Comparison of ENCODE assay signal across 30 mouse cellular contexts in the genomic region with DNA sequence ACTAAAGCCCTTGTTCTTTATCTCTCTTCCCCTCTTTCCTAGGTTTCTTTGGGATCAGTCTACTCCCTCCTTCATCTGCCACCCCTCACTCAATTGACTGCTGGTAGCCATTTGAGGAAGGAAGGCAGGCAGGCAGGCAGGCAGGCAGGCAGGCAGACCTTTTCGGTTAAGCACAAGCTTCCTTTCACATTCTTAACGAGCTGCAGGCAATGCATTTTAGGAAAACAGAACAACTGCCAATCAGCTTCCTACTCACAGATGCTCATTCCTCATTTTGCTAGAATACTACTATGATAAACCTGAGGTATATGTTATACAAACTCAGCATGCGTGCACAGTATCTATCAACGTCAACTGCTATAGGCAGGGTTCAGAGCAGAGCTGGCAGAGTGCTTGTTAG. TPM values are rescaled to one million over a fixed set of nuclear protein-coding genes. Genes with fewer than 3 reads are reported as not detected.
A peak's percentile ranks its signal among the peaks of the same experiment; 100 is the strongest.
DNase-seq lines count a peak whose midpoint lies in the region; ATAC-seq lines count a peak whose summit lies in the region.
"Had no signal": no experiment of that assay in that cellular context is flagged by ENCODE, and none has a peak within 500 bp of the region (broad histone marks: within the 10 kb centered on the region; RNA-seq: fewer than 3 reads in every experiment).

No protein-coding gene starts in this region.

- H3K9me3 ChIP-seq in liver, embryonic 15.5 days (replicated peaks): no peaks in the 10 kb centered on the region
- H3K9me3 ChIP-seq: embryonic facial prominence, embryonic 10.5 days; heart, embryonic 10.5 days; hindbrain, embryonic 10.5 days; intestine, embryonic 15.5 days; limb, embryonic 12.5 days; lung, embryonic 15.5 days; midbrain, embryonic 10.5 days; neural tube, embryonic 13.5 days had no signal

- H3K9ac ChIP-seq in liver, embryonic 15.5 days: no peak overlapping the region
- H3K9ac ChIP-seq: intestine, embryonic 15.5 days; limb, embryonic 12.5 days; liver, embryonic 14.5 days; lung, embryonic 15.5 days; neural tube, embryonic 13.5 days had no signal

- H3K4me1 ChIP-seq in liver, embryonic 15.5 days (replicated peaks): peaks cover 11% of the 10 kb centered on the region; the same call in 1 of the 2 replicates
- H3K4me1 ChIP-seq: embryonic facial prominence, embryonic 10.5 days; heart, embryonic 10.5 days; hindbrain, embryonic 10.5 days; intestine, embryonic 15.5 days; limb, embryonic 12.5 days; lung, embryonic 15.5 days; midbrain, embryonic 10.5 days; neural tube, embryonic 13.5 days had no signal

- no peak for ATAC-seq in liver, embryonic 15.5 days (ENCODE audit: insufficient read depth)
- peak; percentile 18 to 57; a peak in 1 of 4 replicates for ATAC-seq in hematopoietic stem cell, adult 5-6 weeks (replicated peaks in 1 of 2; ENCODE audit: insufficient read depth in 1 of 2, low FRiP score in 2 of 2, low TSS enrichment in 1 of 2, low read depth in 1 of 2, poor library complexity in 2 of 2, severe bottlenecking in 2 of 2)
- ATAC-seq: forebrain, embryonic 16.5 days; hindbrain, embryonic 16.5 days; intestine, embryonic 15.5 days; midbrain, embryonic 16.5 days had no signal

- H3K27me3 ChIP-seq in liver, embryonic 15.5 days: no peaks in the 10 kb centered on the region
- H3K27me3 ChIP-seq: intestine, embryonic 15.5 days; limb, embryonic 12.5 days; lung, embryonic 15.5 days; neural tube, embryonic 13.5 days had no signal

- 0 out of 2 replicates have a peak overlapping the region, but pooled peaks have one; percentile 2 for H3K27ac ChIP-seq in liver, embryonic 15.5 days (replicated peaks)
- H3K27ac ChIP-seq: embryonic facial prominence, embryonic 10.5 days; heart, embryonic 10.5 days; hindbrain, embryonic 10.5 days; intestine, embryonic 15.5 days; limb, embryonic 12.5 days; liver, embryonic 14.5 days; lung, embryonic 15.5 days; midbrain, embryonic 10.5 days; neural tube, embryonic 13.5 days; stomach, postnatal 0 days had no signal

- H3K4me3 ChIP-seq in liver, embryonic 15.5 days (replicated peaks): no peak overlapping the region
- H3K4me3 ChIP-seq: embryonic facial prominence, embryonic 10.5 days; heart, embryonic 10.5 days; hindbrain, embryonic 10.5 days; intestine, embryonic 15.5 days; limb, embryonic 12.5 days; lung, embryonic 15.5 days; midbrain, embryonic 10.5 days; myocyte; neural tube, embryonic 13.5 days had no signal

- no peak overlapping the region for H3K4me2 ChIP-seq in liver, embryonic 15.5 days
- H3K4me2 ChIP-seq: intestine, embryonic 15.5 days; limb, embryonic 12.5 days; lung, embryonic 15.5 days; neural tube, embryonic 13.5 days had no signal

- peak; percentile 11 to 54 for DNase-seq in layer of hippocampus, adult 18-20 months (ENCODE audit: low spot score in 2 of 2)
- no peak for DNase-seq in layer of hippocampus, adult 8-10 months (ENCODE audit: low spot score in 2 of 2)
- no peak for DNase-seq in liver
- peak; percentile 65 for DNase-seq in brain, adult 2 months (ENCODE audit: low read depth, low spot score)
- no peak for DNase-seq in heart, adult 11 months
- DNase-seq in lung, postnatal 10 days: no peak
- DNase-seq: adrenal gland, adult 2 months; cerebellum, adult 8-10 months; gastrocnemius, postnatal 36 days; kidney, adult 8-10 months; kidney, postnatal 10 days; lung, postnatal 4 days; retina, postnatal 1 day; thymus, postnatal 14 days had no signal

- WGBS in liver, embryonic 15.5 days (ENCODE audit: insufficient replicate concordance): 35% methylated on average over 4 of the region's 4 CpGs

- H3K36me3 ChIP-seq in liver, embryonic 15.5 days (replicated peaks): peaks cover 21% of the 10 kb centered on the region; the same call in 1 of the 2 replicates
- H3K36me3 ChIP-seq: intestine, embryonic 15.5 days; lung, embryonic 15.5 days had no signal

RNA-seq across cellular contexts. Expression of a gene that starts 47.9 kb away (rescaled TPM):
- 10 to 100 TPM; 24.6 to 25.2 TPM for total RNA-seq in layer of hippocampus, adult 18-20 months (2021)
- 10 to 100 TPM; 23.9 to 30.2 (median 28.3) TPM for total RNA-seq in layer of hippocampus, adult 8-10 months (2022)
- polyA plus RNA-seq in liver, embryonic 15.5 days (2015; fragmentation: Nextera tagmentation; extraction: Ambion mirVana): 5.6 and 6.0 TPM in 2 replicates
- total RNA-seq in hematopoietic stem cell, adult 5-6 weeks (2017): 33.7 and 36.8 TPM in 2 replicates

RNA-seq across cellular contexts. Expression of a gene that starts 48.1 kb away (rescaled TPM):
- 1 to 10 TPM; 5.8 to 6.8 TPM for total RNA-seq in layer of hippocampus, adult 18-20 months (2021)
- total RNA-seq in layer of hippocampus, adult 8-10 months (2022): 1 to 10 TPM; 5.8 to 10.0 (median 7.5) TPM
- polyA plus RNA-seq in liver, embryonic 15.5 days (2015; fragmentation: Nextera tagmentation; extraction: Ambion mirVana): 131 and 146 TPM in 2 replicates
- 470 and 545 TPM in 2 replicates for total RNA-seq in hematopoietic stem cell, adult 5-6 weeks (2017)

Comparison
In these comparisons a context has a peak if more than half of its experiments do, and no peak if none do; other contexts are left out.
1. DNase-seq: peak in layer of hippocampus, adult 18-20 months (2 of 2) and brain, adult 2 months (single experiment); none in layer of hippocampus, adult 8-10 months (0 of 2), liver (single experiment), heart, adult 11 months (single experiment) and lung, postnatal 10 days (single experiment).
2. RNA of a gene that starts 48.1 kb away (total RNA-seq): 470 to 545 TPM in hematopoietic stem cell, adult 5-6 weeks; 5.8 to 10.0 TPM in layer of hippocampus, adult 8-10 months and 5.8 to 6.8 TPM in layer of hippocampus, adult 18-20 months; every median in the first group is over 10 times any median in the second.